Mouse (Mus musculus): ENCODE data around the gene Cdh24.

DNA sequence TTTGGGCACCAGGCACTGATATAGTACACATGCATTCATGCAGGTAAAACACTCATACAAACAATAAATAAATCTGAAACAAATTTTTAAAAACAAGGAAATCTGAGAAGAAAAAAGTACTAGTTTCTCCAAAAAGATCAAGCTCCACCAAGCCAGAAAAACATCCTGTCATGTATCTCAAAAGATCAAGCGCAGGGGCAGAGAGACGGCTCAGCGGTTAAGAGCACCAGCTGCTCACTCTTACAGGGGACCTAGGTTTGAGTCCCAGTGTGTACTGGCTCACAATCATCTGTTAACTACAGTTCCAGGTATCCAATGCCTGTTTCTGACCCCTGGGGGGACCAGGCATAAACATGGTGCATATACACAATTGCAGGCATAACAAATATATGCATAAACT lies 41.2 kb upstream of the Cdh24 start:
- TF ChIP-seq EP300 (IDR thresholded peaks at IDR 0.05) (no peak), CTCF (IDR thresholded peaks at IDR 0.05) (no peak)
